Mouse (Mus musculus) hindbrain, postnatal 0 days (tissue): ENCODE results near the gene Col15a1. TPM values are rescaled to one million over a fixed set of nuclear protein-coding genes. Genes with fewer than 3 reads are reported as not detected.

Experiments used
- ATAC-seq: fragments of 200-750 bp; cut with Nextera tagmentation; 2 replicates; pipeline ENCODE4 v1.8.0; 2017; ENCODE audit warnings: mild to moderate bottlenecking, moderate TSS enrichment, moderate library complexity
- DNase-seq: peaks from one replicate; pipeline ENCODE4 v3.0.0-alpha.2; 2015; ENCODE audit warnings: low spot score
- H3K27ac ChIP-seq: fragments of 300-500 bp; sonication (generic); 2 replicates; pipeline ENCODE4 v1.5.1; 2014; ENCODE audit warnings: mild to moderate bottlenecking
- H3K27me3 ChIP-seq: fragments of 300-500 bp; sonication (generic); 2 replicates; pipeline ENCODE4 v1.6.1; 2014; ENCODE audit warnings: low read length, mixed read lengths; ENCODE audit not compliant: insufficient read depth
- H3K36me3 ChIP-seq: fragments of 300-500 bp; sonication (generic); 2 replicates; pipeline ENCODE4 v1.6.1; 2014; ENCODE audit warnings: low read length, mixed read lengths; ENCODE audit not compliant: insufficient read depth
- H3K4me1 ChIP-seq: fragments of 300-500 bp; sonication (generic); 2 replicates; pipeline ENCODE4 v1.6.1; 2014; ENCODE audit warnings: antibody characterized with exemption, low read length, mixed read lengths; ENCODE audit not compliant: insufficient read depth
- H3K4me2 ChIP-seq: fragments of 300-500 bp; sonication (generic); 2 replicates; pipeline ENCODE4 v1.6.1; 2014; ENCODE audit warnings: low read depth, mild to moderate bottlenecking, low read length, moderate library complexity, mixed read lengths
- H3K4me3 ChIP-seq: fragments of 300-500 bp; sonication (generic); 2 replicates; pipeline ENCODE4 v1.5.1; 2014; ENCODE audit warnings: low read length
- H3K9ac ChIP-seq: fragments of 300-500 bp; sonication (generic); replicated peaks from 2 replicates; pipeline ENCODE4 v1.6.1; 2014; ENCODE audit warnings: mild to moderate bottlenecking, low read length, moderate library complexity, mixed read lengths
- H3K9me3 ChIP-seq: fragments of 300-500 bp; sonication (generic); 2 replicates; pipeline ENCODE4 v1.6.1; 2016; ENCODE audit warnings: low read length, mixed read lengths
- CTCF ChIP-seq: IDR thresholded peaks from 2 replicates; pipeline ENCODE4 v1.5.1; 2016; ENCODE audit warnings: antibody characterized with exemption, control low read depth, low read depth
- WGBS: fragments of 180-500 bp; shearing (Covaris S2); extraction: QIAGEN DNeasy Blood & Tissue Kit; methylation state at CpG from one replicate; pipeline ENCODE4 v1.1.7; 2014; 5-methylcytosine and 5-hydroxymethylcytosine counted together
- polyA plus RNA-seq: library from polyadenylated mRNA; unstranded; fragments of >200 nt; fragmentation: Nextera tagmentation; extraction: Ambion mirVana; gene quantifications from 2 replicates; pipeline ENCODE4 v1.2.1, GENCODE M21; 2015
- total RNA-seq: library from RNA; depleted of rRNA; stranded (reverse); fragments of >200 nt; gene quantifications from 2 replicates; pipeline ENCODE4 v1.2.3, GENCODE M21; 2014

The Col15a1 gene
- total and polyA plus RNA-seq, 2 experiments from 2014 or later, result 3.7 to 13.7 TPM

GRCm38 (mm10) chr4:47179535-47179934 lies 28.4 kb upstream of the Col15a1 start:
- Histone ChIP-seq H3K4me3 (no peak overlapping the region), H3K9ac (no peak overlapping the region), H3K4me1 (peaks cover 5% of the 10 kb centered on the region), H3K9me3 (no peaks in the 10 kb centered on the region), H3K27me3 (no peaks in the 10 kb centered on the region), H3K36me3 (no peaks in the 10 kb centered on the region), H3K27ac (no peak overlapping the region), H3K4me2 (no peak overlapping the region)
- DNase-seq (no peak), ATAC-seq (no peak)
- WGBS, result 91% methylated on average over 5 of the region's 5 CpGs
- no peak for TF ChIP-seq CTCF

GRCm38 (mm10) chr4:47184058-47184661 lies 23.8 kb upstream of the Col15a1 start:
- WGBS, result 50% methylated on average over 6 of the region's 6 CpGs
- no peak for DNase-seq
- no peak for TF ChIP-seq CTCF
- Histone ChIP-seq H3K27ac (no peak overlapping the region), H3K9ac (no peak overlapping the region), H3K4me2 (no peak overlapping the region), H3K27me3 (no peaks in the 10 kb centered on the region), H3K4me3 (no peak overlapping the region), H3K4me1 (no peaks in the 10 kb centered on the region), H3K9me3 (no peaks in the 10 kb centered on the region), H3K36me3 (no peaks in the 10 kb centered on the region)
- ATAC-seq, result no peak

GRCm38 (mm10) chr4:47186514-47186913 lies 21.4 kb upstream of the Col15a1 start:
- WGBS, result 51% methylated on average over 6 of the region's 6 CpGs
- Histone ChIP-seq H3K4me1 (no peaks in the 10 kb centered on the region), H3K4me2 (no peak overlapping the region), H3K27me3 (no peaks in the 10 kb centered on the region), H3K36me3 (no peaks in the 10 kb centered on the region), H3K9me3 (0 out of 2 replicates have a peak, but pooled peaks cover 3% of the 10 kb centered on the region), H3K9ac (no peak overlapping the region), H3K27ac (no peak overlapping the region), H3K4me3 (no peak overlapping the region)
- ATAC-seq, result no peak
- no peak for TF ChIP-seq CTCF
- no peak for DNase-seq

- no peaks in the 10 kb centered on the region for H3K9me3 ChIP-seq
- no peak overlapping the region for H3K9ac ChIP-seq
- H3K4me1 ChIP-seq, result no peaks in the 10 kb centered on the region
- H3K4me2 ChIP-seq, result no peak overlapping the region
- no peak overlapping the region for H3K4me3 ChIP-seq
- ATAC-seq, result no peak
- WGBS, result 89% methylated on average over 3 of the region's 3 CpGs
- H3K36me3 ChIP-seq, result no peaks in the 10 kb centered on the region
- no peak overlapping the region for H3K27ac ChIP-seq
- DNase-seq, result no peak
- no peaks in the 10 kb centered on the region for H3K27me3 ChIP-seq
- TF ChIP-seq CTCF, result no peak
Measured at GRCm38 (mm10) chr4:47196173-47196572, 11.8 kb upstream of the Col15a1 start.

GRCm38 (mm10) chr4:47203643-47204042 lies 4.3 kb upstream of the Col15a1 start:
- WGBS, result 57% methylated on average over 5 of the region's 5 CpGs
- Histone ChIP-seq H3K4me2 (no peak overlapping the region), H3K27me3 (peaks cover 21% of the 10 kb centered on the region), H3K9ac (no peak overlapping the region), H3K36me3 (no peaks in the 10 kb centered on the region), H3K9me3 (no peaks in the 10 kb centered on the region), H3K4me3 (no peak overlapping the region), H3K4me1 (peaks cover 5% of the 10 kb centered on the region; the same call in 1 of the 2 replicates), H3K27ac (no peak overlapping the region)
- DNase-seq, result no peak
- no peak for TF ChIP-seq CTCF
- no peak for ATAC-seq

GRCm38 (mm10) chr4:47205846-47206245 lies 2.1 kb upstream of the Col15a1 start:
- H3K27me3 ChIP-seq, result peaks cover 34% of the 10 kb centered on the region
- H3K9ac ChIP-seq, result no peak overlapping the region
- no peak overlapping the region for H3K4me2 ChIP-seq
- H3K9me3 ChIP-seq, result no peaks in the 10 kb centered on the region
- H3K27ac ChIP-seq, result no peak overlapping the region
- no peak for TF ChIP-seq CTCF
- H3K4me3 ChIP-seq, result no peak overlapping the region
- WGBS, result 63% methylated on average over 6 of the region's 6 CpGs
- DNase-seq, result no peak
- H3K4me1 ChIP-seq, result peaks cover 8% of the 10 kb centered on the region; the same call in 1 of the 2 replicates
- H3K36me3 ChIP-seq, result no peaks in the 10 kb centered on the region
- no peak for ATAC-seq

GRCm38 (mm10) chr4:47208421-47208991 lies 545 bp downstream of the Col15a1 start:
- peaks cover 8% of the 10 kb centered on the region; the same call in 1 of the 2 replicates for H3K4me1 ChIP-seq
- no peaks in the 10 kb centered on the region for H3K9me3 ChIP-seq
- H3K4me2 ChIP-seq, result peak overlapping the region; percentile 81
- H3K4me3 ChIP-seq, result peak overlapping the region; percentile 49
- no peak overlapping the region for H3K27ac ChIP-seq
- peak; percentile 64 for ATAC-seq
- peak; percentile 34; the same call in 1 of the 2 replicates for TF ChIP-seq CTCF
- WGBS, result 3% methylated on average over 36 of the region's 40 CpGs
- DNase-seq, result peak; percentile 27
- H3K27me3 ChIP-seq, result peaks cover 34% of the 10 kb centered on the region
- H3K36me3 ChIP-seq, result no peaks in the 10 kb centered on the region
- H3K9ac ChIP-seq, result peak overlapping the region; percentile 46
